Comparison of ENCODE assay signal across 20 mouse cellular contexts in genomic region chrX:59072083-59072482, GRCm38 (mm10).
"Had no signal": no experiment of that assay in that cellular context is flagged by ENCODE, and none has a peak within 500 bp of the region (broad histone marks: within the 10 kb centered on the region; RNA-seq: fewer than 3 reads in every experiment).

No protein-coding gene starts in this region.

- DNase-seq: cerebellum, adult 8-10 months; cerebellum, adult 9-10 months; cerebellum, adult 9-11 months; cerebellum, postnatal 10 days; cerebellum, postnatal 14 days; cerebellum, postnatal 25 days; cerebellum, postnatal 36 days; embryo, embryonic 11 days; forebrain, postnatal 0 days; gastrocnemius, adult 2 months; gastrocnemius, postnatal 10 days; gastrocnemius, postnatal 14 days; gastrocnemius, postnatal 25 days; gastrocnemius, postnatal 36 days; heart, adult 11 months; heart, adult 2 months had no signal

- ATAC-seq: forebrain, embryonic 13.5 days; forebrain, embryonic 14.5 days; forebrain, embryonic 15.5 days; forebrain, embryonic 16.5 days; forebrain, postnatal 0 days had no signal
